Mouse (Mus musculus) thymus, postnatal 0 days (tissue): ENCODE data around the gene Cass4. TPM values are rescaled to one million over a fixed set of nuclear protein-coding genes. Genes with fewer than 3 reads are reported as not detected.

Experiments
- DNase-seq: peaks from one replicate; pipeline ENCODE4 v3.0.0-alpha.2; 2015; ENCODE audit warnings: low spot score
- polyA plus RNA-seq: library from polyadenylated mRNA; unstranded; fragments of >200 nt; fragmentation: Nextera tagmentation; extraction: Ambion mirVana; gene quantifications from 2 replicates; pipeline ENCODE4 v1.2.1, GENCODE M21; 2015

Cass4 gene
- polyA plus RNA-seq, 1 experiment from 2014 or later: 2.3 TPM

DNA sequence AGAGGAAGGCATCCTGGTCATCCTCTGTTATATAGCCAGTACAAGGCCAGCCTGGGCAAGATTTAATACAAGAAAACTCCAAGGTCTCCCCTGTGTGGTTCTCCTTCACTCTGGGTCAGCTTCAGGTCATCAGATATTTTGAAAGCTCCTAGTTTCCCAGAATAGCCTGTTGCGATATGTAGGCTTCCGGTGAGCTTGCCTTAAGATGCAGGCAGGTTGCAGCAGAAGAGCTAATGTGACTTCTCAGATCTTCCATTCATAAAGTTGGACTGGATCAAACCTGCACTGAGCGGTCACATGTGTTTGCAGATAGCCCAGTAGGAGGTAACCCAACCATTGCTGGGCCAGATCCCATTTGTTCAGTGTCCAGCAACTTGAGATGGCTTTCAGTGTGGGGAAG lies 8.9 kb upstream of the Cass4 start:
- no peak for DNase-seq

DNA sequence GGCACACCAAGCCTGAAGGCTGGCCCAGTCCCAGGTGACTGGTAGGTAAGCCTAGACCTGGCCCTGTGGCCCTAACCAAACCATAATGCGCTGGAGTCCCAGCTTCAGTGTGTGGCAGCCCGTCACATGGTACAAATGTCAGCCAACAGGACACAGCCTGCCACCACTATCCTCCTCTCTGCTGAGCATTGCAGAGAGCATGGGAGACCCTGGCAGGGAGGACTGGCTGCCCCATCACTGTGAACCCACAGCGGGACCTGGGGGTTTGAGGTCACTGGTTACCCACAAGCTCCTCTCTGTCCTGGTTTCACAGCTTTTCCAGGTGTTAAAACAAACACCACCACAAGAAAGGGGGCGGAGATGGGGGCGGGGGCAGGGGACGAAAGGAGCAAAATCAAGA lies 3.3 kb upstream of the Cass4 start:
- peak; percentile 74 for DNase-seq

DNA sequence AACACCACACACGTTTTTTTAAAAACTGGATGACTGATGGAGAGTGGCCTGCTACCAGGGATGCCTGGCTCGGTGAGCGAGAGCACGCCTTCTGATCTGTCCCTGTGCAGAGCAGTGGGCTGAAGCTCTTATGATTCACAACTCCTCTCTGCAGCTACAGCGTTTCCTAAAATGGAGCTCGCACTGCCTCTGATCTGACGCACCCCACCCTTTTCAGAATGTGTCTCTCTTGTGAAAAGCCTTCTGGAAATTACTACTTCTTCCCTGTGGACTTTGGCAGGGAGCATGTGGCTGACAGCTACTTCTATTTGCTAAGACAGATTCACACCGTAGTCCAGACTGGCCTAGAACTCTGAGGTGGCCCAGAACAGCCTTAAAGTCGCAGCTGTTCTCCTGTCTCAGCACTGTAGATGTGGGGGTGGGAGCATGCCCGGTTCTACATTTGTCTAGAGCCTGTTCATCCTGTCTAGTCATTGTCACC lies 1.5 kb upstream of the Cass4 start:
- DNase-seq: peak; percentile 63

DNA sequence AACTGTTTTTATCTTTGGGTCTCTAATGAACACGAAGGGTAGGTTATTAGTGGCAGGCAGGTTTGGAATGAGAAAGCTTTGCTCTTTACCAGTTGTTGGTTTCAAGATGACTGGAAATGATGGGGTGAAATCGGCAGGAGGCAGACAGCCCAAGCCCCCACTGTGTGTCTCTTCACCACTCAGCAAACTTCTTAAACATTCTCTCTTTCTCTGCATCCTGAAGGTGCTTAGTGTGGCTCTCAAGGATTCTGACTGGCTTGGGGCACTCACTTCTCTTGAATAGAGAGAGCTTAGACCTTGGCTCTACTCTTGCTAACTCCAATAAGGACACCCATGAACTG lies 428 bp downstream of the Cass4 start:
- no peak for DNase-seq

DNA sequence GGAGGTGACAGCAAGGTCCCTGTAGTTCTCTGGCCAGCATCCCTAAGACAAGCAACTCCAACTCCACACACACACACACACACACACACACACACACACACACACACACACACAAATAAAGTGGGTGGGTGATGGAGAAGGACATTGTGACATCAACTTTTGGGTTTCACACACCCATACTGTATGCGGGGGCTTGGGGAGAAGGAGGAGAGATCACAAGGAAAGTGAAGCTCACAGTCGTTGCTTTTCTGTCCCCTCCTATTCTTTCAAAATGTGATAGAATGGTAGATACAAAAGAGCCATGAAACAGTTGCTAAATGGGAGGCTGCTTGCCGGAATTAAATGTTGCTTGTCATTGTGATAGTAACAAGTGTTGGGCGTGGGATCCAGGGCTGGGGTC lies 1.1 kb downstream of the Cass4 start:
- no peak for DNase-seq

DNA sequence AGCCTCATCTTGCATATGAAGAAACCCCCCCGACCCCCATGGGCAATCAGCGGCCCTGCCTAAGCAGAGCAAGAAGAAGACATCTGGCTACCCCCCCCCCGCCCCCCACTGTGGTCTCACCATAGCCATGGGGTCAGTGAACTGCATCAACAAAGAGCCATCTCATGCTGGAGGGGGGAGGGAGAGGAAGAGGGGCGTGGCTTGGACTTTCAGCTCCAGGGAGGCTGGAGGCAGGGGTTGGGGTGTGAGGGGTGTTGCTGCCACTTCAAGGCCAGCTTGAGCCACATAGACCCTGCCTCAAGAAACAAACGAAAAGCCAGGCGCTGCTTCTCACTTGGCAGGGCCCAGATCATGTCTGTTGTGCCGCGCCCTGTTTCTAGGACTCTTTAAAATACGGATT lies 2.4 kb downstream of the Cass4 start:
- DNase-seq: no peak

DNA sequence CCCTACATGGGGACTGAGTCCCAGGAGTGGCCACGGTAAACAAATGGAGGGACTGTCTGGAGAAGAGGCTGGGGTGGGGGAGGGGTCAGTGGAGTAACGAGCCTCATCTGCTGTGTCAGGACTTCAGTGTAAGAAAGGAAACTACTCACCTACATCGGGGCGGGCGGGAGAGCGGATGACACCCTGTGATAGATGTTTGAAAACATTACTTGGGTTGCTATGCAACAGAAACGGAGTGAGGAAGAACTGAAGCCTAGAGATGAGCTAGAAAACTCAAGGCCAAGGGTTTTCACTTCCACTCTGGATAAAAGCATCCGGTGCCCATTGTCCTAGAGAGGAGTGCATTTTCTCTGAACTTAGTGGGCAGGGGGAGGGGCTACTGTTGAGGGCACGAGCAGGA lies 6.3 kb downstream of the Cass4 start:
- DNase-seq: peak; percentile 81

DNA sequence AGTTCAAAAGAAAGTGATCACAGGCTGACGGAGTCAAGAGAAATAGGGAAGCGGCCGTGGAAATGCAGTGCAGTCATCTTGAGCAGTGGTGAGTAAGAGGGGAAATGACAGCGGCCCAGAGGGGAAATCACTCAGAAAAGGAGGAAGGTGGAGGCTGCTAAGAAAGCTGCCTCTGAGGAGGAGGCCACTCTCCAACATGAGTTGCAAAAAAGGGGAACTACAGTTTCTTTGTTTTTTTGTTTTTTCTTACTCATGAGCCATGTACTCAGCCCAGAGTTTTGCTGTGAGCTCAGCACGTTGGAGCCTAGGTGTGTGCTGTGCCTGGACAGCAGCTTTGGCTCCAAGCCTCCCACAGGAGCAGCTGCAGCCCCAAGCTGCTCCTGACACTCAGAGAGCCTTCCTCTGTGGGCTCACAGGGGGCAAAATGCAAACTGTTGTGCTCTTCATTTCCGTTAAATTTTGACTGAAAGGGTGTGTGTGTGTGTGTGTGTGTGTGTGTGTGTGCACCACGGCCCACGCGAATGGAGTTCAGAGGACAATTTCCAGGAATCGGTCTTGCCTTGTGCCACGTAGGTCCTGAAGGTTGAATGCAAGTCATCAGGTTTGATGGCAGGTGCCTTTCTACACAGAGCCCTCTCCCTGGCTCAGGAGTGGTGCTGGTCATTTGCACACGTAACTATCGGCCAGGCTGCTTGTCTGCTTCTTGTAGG lies 7.7 kb downstream of the Cass4 start:
- peak; percentile 56 for DNase-seq

DNA sequence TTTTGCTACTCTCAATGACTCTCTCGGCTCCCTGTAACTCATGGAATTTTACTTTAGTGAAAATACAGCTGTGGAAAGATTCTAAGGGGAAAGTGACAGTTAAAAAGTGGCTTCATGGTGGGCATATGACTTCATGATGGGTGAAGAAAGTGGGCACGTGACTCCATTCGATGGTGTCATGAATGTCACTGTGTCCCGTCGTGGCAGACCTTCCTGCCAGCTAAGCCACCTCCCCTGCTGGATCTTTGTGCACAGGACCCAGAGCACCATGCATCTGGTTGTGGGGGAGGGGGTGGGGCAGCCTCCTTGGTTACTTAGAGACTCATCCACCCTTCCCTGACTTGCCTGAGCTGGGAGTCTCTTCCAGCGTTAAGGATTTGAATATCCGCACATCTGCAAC lies 10.6 kb downstream of the Cass4 start:
- no peak for DNase-seq

DNA sequence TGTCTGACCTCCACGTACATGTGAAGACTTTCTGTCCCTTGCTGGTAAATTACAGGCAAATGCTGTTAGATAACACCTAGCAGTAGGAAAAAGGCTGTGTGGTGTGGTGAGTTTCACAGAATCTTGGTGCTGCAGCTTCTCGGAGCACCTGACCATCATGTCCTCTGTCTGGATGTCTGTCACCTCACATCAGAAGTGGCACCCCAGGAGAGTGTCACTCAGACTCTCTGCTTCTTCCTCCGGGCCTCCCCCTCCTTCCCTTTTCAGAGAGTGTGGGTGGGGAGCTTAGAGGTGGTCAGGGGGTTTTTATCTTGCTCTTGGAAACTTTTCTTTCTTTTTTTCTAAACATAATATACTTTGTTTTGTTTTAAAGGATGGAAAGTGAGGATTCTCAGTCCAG lies 11.4 kb downstream of the Cass4 start:
- no peak for DNase-seq

DNA sequence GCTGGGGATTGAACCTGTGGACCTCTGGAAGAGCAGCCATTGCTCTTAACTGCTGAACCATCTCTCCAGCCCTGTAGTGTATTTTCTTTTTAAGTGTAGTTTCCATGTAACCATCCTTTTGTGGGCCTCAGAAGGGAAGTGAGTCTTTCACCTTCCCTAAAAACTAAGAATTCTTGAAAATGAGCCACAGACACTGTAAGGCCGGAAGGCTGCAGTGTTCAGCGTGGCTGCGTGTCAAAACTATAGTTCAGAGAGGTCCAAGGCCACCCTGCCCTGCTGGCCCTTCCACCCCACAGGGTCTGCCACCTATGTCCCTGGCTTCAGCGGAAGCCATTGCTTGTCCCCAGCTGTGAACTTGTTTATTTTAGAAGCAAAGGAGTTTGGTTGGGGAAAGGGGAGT lies 12.6 kb downstream of the Cass4 start:
- DNase-seq: no peak

DNA sequence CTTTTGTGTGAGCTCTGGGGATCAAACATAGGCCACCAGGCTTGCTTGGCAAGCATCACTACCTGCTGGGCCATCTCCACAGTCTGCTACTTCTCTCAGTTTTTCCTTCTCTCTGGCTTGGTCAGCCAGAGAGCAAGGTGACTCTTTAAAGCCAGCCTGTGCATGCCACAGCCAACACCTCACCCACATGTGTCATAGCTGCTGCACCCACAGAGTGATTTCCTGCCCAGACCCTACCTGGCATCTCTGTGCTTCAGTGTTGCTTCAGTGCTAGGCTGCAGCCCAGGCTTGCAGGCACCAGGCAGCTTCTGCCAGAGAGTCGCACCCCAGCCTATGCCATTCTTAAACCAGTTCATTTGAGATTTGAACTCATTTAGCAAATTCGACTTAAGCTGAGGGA lies 13.9 kb downstream of the Cass4 start:
- no peak for DNase-seq

DNA sequence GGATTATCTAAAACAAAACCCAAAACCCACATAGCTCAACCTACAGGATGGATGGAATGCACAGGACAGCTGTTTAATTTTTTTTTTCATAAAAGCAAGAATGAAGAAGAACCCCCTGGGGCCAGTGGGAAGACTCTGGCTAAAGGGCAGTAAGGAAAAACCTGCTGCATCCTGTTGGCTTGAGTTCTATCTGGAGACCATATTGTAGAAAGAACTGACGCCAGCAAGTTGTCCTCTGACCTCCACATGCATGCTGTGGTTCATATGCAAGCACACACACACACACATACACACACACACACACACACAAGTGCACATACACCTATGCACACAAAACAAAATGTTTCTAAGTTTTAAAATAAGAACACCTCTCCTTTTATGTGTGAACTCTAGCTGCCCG lies 17.1 kb downstream of the Cass4 start:
- no peak for DNase-seq

DNA sequence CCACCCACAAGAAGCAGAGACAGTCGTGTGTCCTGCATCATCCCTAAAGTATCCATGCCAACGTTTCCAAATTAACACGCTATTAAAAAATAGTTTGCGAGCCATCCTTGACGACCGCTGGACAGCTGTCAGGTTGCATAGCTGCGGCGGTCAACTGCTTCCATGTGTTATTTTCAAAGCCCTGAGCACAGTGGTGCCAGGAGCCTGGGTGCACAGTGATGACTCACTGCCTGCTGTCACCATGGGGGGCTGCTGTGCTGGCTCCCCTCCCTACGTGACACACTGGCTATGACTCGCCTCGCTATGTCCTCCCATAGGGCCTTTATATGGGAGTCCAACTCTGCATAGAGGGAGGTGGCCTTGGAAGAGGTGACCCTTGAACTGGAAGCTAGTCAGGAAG lies 17.5 kb downstream of the Cass4 start:
- no peak for DNase-seq

DNA sequence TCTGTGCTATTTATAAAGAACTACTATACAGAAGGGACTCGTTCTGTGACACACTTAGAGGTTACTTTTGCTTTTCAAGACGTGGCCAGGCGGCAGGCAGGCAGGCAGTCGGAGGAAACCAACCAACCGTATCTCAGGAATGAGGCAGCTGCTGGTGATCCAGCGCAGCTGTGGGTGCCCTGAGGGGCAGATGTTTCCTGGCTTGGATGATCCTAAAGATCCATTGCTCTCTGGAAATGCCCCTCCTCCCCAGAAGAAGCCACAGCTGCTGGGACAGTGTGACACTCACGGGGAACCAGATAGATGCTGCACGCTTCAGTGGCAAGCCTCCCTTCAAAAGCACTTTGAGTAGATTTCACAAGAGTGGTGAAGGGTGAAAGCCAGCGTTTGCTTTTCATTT lies 18.9 kb downstream of the Cass4 start:
- peak; percentile 40 for DNase-seq

DNA sequence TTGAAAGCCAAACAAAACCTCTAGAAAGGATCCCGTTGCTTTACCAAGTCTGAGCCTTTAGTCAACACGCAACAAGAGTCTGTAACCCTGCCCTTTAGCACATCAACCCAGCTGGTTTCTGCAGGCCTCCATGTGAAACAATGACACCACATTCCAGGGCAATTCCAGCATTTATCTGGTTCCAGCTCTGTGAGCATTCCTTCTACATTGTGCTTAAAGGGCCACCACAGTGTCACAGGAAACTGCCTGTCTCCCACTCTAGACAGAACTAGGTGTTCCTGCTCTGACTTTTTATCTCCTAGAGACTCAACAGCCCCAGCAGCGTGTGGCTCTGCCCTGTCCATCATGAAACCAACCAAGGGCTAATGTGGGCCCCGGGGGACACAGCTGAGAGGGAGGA lies 19.7 kb downstream of the Cass4 start:
- no peak for DNase-seq

DNA sequence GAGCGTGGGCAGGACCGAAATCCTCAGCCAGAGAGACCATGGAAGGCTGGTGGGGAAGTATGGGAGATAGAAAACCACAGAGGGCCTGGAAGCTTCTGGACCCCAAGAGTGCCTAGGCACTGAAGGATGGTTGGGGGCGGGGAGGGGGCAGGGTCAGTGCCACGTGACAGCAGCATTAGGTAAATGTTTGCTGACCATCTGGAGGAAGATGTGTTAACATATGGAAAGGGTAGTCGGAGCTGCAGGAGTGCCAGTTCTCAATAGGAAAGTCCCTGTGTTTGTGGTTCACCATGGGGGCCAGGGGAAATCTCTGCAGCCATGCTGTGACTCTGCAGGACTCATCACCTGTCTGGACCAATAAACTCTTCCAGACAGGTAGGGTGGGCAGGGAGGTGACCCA lies 20.3 kb downstream of the Cass4 start:
- no peak for DNase-seq

DNA sequence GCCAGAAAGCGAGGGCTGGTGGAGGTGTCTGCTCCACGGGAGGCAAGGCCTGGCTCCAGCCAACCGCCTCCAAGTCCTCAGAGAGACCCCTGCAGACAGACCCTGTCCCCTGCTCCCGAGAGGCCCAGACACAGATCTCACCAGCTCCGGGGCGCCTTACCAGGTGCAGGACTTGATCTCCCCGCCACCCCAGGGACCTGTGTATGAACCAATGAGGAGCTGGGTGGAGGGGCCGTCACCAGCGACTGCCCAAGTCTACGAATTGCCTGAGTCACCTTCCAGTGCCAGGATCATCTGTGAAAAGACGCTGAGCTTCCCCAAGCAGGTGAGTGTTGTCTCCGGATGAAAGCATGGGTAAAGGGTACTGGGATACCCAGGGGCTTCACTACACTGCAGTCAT lies 22.6 kb downstream of the Cass4 start:
- no peak for DNase-seq

DNA sequence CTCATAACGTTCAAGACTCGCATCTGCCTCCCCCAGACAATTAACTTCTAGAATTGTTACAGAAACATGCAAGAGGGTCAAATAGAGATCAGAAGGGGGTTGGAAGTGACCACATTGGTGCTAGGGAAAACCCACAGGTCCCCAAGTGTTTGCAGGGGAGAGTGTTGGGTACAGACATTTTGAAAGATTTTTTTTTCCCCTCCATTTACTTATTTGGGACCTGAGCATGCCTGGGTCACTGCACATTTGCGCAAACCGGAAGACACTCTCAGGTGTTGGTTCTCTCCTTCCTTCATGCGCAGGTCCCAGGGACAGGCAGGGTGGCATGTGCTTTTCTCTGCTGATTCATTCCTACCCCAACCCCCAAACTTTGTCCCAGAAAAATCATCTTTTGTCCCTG lies 23.3 kb downstream of the Cass4 start:
- DNase-seq: no peak

DNA sequence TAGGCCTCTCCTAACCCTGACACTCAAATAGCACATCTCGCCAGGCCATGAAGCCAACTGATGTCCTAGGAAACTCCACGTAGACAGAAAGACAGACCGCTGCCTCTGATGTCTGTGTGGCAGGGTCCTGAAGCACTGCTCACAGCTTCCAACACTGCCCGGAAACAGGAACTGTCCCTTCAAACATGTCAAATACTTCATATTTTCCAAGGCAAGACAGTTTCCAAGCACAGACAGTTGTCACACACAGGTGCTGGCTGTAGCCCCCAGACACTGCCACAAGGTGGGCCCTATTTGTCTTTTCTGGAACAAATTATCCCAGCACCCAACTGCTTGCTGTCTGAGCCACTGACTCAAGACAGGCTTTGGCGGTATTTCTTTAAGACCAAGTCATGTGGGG lies 24.6 kb downstream of the Cass4 start:
- no peak for DNase-seq

DNA sequence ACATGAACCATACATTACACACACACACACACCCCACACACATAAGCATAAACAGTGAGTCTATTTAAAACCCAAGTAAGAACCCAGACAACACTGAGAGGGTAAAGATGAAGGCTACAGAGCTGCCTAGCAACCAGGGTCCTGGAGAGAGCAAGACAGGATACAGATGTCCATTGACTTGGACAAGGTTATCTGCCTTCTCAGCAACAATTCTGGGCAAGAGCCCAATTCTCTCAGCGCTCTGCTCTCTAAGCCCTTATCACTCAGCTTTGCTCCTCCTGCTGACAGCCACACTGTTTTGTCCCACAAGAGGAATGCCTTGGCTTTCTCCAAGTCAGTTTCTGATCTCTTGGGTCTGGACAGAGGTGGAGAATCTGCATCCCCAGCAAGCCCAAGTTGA lies 37.0 kb downstream of the Cass4 start:
- DNase-seq: no peak

DNA sequence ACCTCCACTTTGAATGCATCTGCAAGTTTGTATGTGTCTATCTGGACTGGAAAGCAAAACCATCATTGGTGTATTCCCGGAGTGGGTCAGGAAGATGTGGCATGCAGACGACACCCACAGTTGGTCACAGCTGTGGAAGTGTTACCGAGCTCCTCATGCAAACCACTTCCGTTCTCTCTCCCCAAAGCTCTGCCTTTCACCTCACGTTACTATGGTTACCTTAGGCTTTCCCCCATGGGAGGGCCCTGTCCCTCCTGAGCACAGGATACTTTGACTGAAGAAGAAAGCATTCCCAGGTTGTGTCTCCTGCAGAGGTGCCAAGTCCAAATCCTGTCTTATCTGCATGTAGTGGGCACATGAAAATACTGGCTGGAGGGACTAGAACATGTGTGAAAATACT lies 40.2 kb downstream of the Cass4 start:
- peak; percentile 93 for DNase-seq

DNA sequence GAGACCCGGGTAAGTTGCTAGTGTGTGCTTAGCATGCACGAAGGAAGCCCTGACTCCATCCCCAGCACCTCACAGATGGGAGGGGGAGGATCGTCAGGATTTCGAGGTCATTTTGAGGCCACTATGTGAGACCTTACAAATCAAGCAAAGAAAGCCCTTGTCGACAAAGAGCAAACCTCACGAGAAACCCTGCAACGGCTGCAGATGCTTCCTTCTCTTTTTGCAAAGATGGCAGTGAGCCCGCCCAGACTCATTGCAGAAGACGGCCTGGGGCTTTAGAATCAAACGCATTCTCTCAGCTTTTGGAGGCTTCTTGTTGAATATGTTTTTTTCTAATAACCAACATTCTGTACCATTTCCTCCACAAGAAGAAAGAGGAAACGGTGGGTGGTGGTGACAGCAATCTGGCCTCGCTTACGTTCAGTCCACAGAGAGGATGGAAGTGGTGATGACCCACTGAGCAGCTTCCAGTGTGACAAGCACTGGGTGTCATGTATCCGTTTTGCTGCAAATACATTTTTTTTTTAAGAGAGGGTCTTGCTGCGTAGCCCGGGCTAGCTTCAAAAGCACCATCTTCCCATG lies 43.9 kb downstream of the Cass4 start:
- peak; percentile 33 for DNase-seq
